Mouse (Mus musculus) liver (tissue): ENCODE data around the gene Fyn.

ENCODE experiments used
- DNase-seq: peaks from one replicate; pipeline ENCODE4 v3.0.0-alpha.2; 2020; ENCODE audit warnings: mixed read lengths

Fyn gene

GRCm38 (mm10) chr10:39449179-39449578, 80.5 kb downstream of the Fyn start:
- no peak for DNase-seq

GRCm38 (mm10) chr10:39450356-39450755, 81.7 kb downstream of the Fyn start:
- no peak for DNase-seq

- DNase-seq: no peak
Observed at GRCm38 (mm10) chr10:39451065-39451464, 82.4 kb downstream of the Fyn start.

GRCm38 (mm10) chr10:39451918-39452624, 83.4 kb downstream of the Fyn start:
- DNase-seq: no peak

- DNase-seq: no peak
Observed at GRCm38 (mm10) chr10:39455344-39455743, 86.7 kb downstream of the Fyn start.

GRCm38 (mm10) chr10:39455857-39456620, 87.4 kb downstream of the Fyn start:
- peak; percentile 38 for DNase-seq

- no peak for DNase-seq
Observed at GRCm38 (mm10) chr10:39456776-39457175, 88.1 kb downstream of the Fyn start.

GRCm38 (mm10) chr10:39457281-39457680, 88.6 kb downstream of the Fyn start:
- no peak for DNase-seq

- DNase-seq: peak; percentile 47
Observed at GRCm38 (mm10) chr10:39458766-39459699, 90.4 kb downstream of the Fyn start.

- no peak for DNase-seq
Observed at GRCm38 (mm10) chr10:39460621-39461020, 92.0 kb downstream of the Fyn start.

GRCm38 (mm10) chr10:39461909-39462308, 93.3 kb downstream of the Fyn start:
- no peak for DNase-seq

GRCm38 (mm10) chr10:39462711-39463110, 94.1 kb downstream of the Fyn start:
- no peak for DNase-seq

- DNase-seq: no peak
Observed at GRCm38 (mm10) chr10:39464383-39464782, 95.7 kb downstream of the Fyn start.

- DNase-seq: no peak
Observed at GRCm38 (mm10) chr10:39467317-39467716, 98.7 kb downstream of the Fyn start.

- DNase-seq: no peak
Observed at GRCm38 (mm10) chr10:39467821-39468220, 99.2 kb downstream of the Fyn start.

GRCm38 (mm10) chr10:39468576-39468975, 99.9 kb downstream of the Fyn start:
- no peak for DNase-seq

GRCm38 (mm10) chr10:39469341-39469740, 100.7 kb downstream of the Fyn start:
- DNase-seq: no peak

- no peak for DNase-seq
Observed at GRCm38 (mm10) chr10:39470321-39470720, 101.7 kb downstream of the Fyn start.

GRCm38 (mm10) chr10:39471040-39471713, 102.5 kb downstream of the Fyn start:
- DNase-seq: no peak

- DNase-seq: no peak
Observed at GRCm38 (mm10) chr10:39471714-39472531, 103.3 kb downstream of the Fyn start.

- DNase-seq: no peak
Observed at GRCm38 (mm10) chr10:39472923-39473322, 104.3 kb downstream of the Fyn start.

GRCm38 (mm10) chr10:39479361-39479760, 110.7 kb downstream of the Fyn start:
- no peak for DNase-seq
